23 mouse cellular contexts compared by ENCODE assay signal in genomic region chr3:81885566-81885965, GRCm38 (mm10). TPM values are rescaled to one million over a fixed set of nuclear protein-coding genes. Genes with fewer than 3 reads are reported as not detected.
DNase-seq lines count a peak whose midpoint lies in the region; ATAC-seq lines count a peak whose summit lies in the region.
"Had no signal": no experiment of that assay in that cellular context is flagged by ENCODE, and none has a peak within 500 bp of the region (broad histone marks: within the 10 kb centered on the region; RNA-seq: fewer than 3 reads in every experiment).

No protein-coding gene starts in this region.

- H3K9ac ChIP-seq in embryonic facial prominence, embryonic 14.5 days (ENCODE audit: low read depth, low read length) = no peak overlapping the region
- H3K9ac ChIP-seq: embryonic facial prominence, embryonic 12.5 days; embryonic facial prominence, embryonic 15.5 days; forebrain, embryonic 13.5 days; forebrain, embryonic 15.5 days; forebrain, postnatal 0 days had no signal

- no peaks in the 10 kb centered on the region for H3K27me3 ChIP-seq in embryonic facial prominence, embryonic 14.5 days (replicated peaks; ENCODE audit: control insufficient read depth, insufficient read depth, low read length)
- no peaks in the 10 kb centered on the region for H3K27me3 ChIP-seq in embryonic facial prominence, embryonic 10.5 days (replicated peaks; ENCODE audit: low read depth, poor library complexity, severe bottlenecking)
- H3K27me3 ChIP-seq: CH12.LX; embryonic facial prominence, embryonic 12.5 days; embryonic facial prominence, embryonic 15.5 days; forebrain, embryonic 13.5 days; forebrain, embryonic 15.5 days had no signal

- DNase-seq in embryonic facial prominence, embryonic 14.5 days (ENCODE audit: low spot score) = peak; percentile 45
- DNase-seq in embryonic facial prominence, embryonic 10.5 days (ENCODE audit: low spot score) = no peak
- DNase-seq in 3T3-L1 (ENCODE audit: low read depth, low spot score) (peak; percentile 92), NIH3T3 (ENCODE audit: low read depth) (peak; percentile 61), adipocyte (ENCODE audit: low spot score) (no peak)
- no peak for DNase-seq in embryo, embryonic 10.5 days (ENCODE audit: low spot score)
- DNase-seq: adrenal gland, adult 8-10 months; adrenal gland, postnatal 14 days; adrenal gland, postnatal 36 days; cerebellum, adult 11-12 months; cerebellum, adult 2 months; cerebellum, adult 9-10 months; cerebellum, postnatal 10 days; cerebellum, postnatal 25 days; embryo, embryonic 11 days; forebrain, postnatal 0 days had no signal

- WGBS in embryonic facial prominence, embryonic 14.5 days = 60% methylated on average over 2 of the region's 2 CpGs
- WGBS in embryonic facial prominence, embryonic 10.5 days = 91% methylated on average over 2 of the region's 2 CpGs

- H3K4me3 ChIP-seq in embryonic facial prominence, embryonic 14.5 days (ENCODE audit: low read depth, low read length) = no peak overlapping the region
- no peak overlapping the region for H3K4me3 ChIP-seq in embryonic facial prominence, embryonic 10.5 days
- H3K4me3 ChIP-seq: embryonic facial prominence, embryonic 12.5 days; embryonic facial prominence, embryonic 15.5 days; forebrain, embryonic 13.5 days; forebrain, embryonic 15.5 days had no signal

- H3K27ac ChIP-seq in embryonic facial prominence, embryonic 14.5 days (replicated peaks; ENCODE audit: low read depth, low read length) = no peak overlapping the region
- H3K27ac ChIP-seq in embryonic facial prominence, embryonic 10.5 days (replicated peaks) = no peak overlapping the region
- H3K27ac ChIP-seq: embryonic facial prominence, embryonic 12.5 days; embryonic facial prominence, embryonic 15.5 days; forebrain, embryonic 13.5 days; forebrain, embryonic 15.5 days had no signal

- no peaks in the 10 kb centered on the region for H3K36me3 ChIP-seq in embryonic facial prominence, embryonic 14.5 days (ENCODE audit: control insufficient read depth, insufficient read depth, low read length)
- H3K36me3 ChIP-seq in embryonic facial prominence, embryonic 10.5 days (replicated peaks) = no peaks in the 10 kb centered on the region
- H3K36me3 ChIP-seq: embryonic facial prominence, embryonic 12.5 days; embryonic facial prominence, embryonic 15.5 days; forebrain, embryonic 15.5 days; G1E had no signal

- H3K9me3 ChIP-seq in embryonic facial prominence, embryonic 14.5 days (ENCODE audit: control insufficient read depth, low read length) = peaks cover 3% of the 10 kb centered on the region; the same call in 1 of the 2 replicates
- H3K9me3 ChIP-seq in embryonic facial prominence, embryonic 10.5 days = no peaks in the 10 kb centered on the region
- H3K9me3 ChIP-seq: embryonic facial prominence, embryonic 12.5 days; embryonic facial prominence, embryonic 15.5 days; forebrain, embryonic 13.5 days; forebrain, embryonic 15.5 days; G1E had no signal

- H3K4me1 ChIP-seq in embryonic facial prominence, embryonic 14.5 days (ENCODE audit: control insufficient read depth, insufficient read depth, low read length) = no peaks in the 10 kb centered on the region
- H3K4me1 ChIP-seq in embryonic facial prominence, embryonic 10.5 days = no peaks in the 10 kb centered on the region
- H3K4me1 ChIP-seq: embryonic facial prominence, embryonic 12.5 days; embryonic facial prominence, embryonic 15.5 days; forebrain, embryonic 13.5 days had no signal

- H3K4me2 ChIP-seq in embryonic facial prominence, embryonic 14.5 days (ENCODE audit: low read depth, low read length) = no peak overlapping the region
- H3K4me2 ChIP-seq: embryonic facial prominence, embryonic 12.5 days; embryonic facial prominence, embryonic 15.5 days; forebrain, embryonic 13.5 days; forebrain, embryonic 15.5 days had no signal

- ATAC-seq in embryonic facial prominence, embryonic 14.5 days (ENCODE audit: low read depth) = no peak
- ATAC-seq: CD4-positive, CD25-positive, alpha-beta regulatory T cell, adult 4 months; forebrain, embryonic 13.5 days; forebrain, embryonic 15.5 days; forebrain, postnatal 0 days had no signal

RNA-seq across cellular contexts. Expression of gene Ctso, which starts 46.8 kb away (rescaled TPM):
- polyA plus RNA-seq in embryonic facial prominence, embryonic 14.5 days (2014; fragmentation: Nextera tagmentation; extraction: Ambion mirVana) = 12.7 and 13.3 TPM in 2 replicates
- polyA plus RNA-seq in embryonic facial prominence, embryonic 10.5 days (2016; fragmentation: Nextera tagmentation; extraction: Ambion mirVana) = 3.2 and 5.3 TPM in 2 replicates

Comparison
In these comparisons a context has a peak if more than half of its experiments do, and no peak if none do; other contexts are left out.
1. DNase-seq: peak in embryonic facial prominence, embryonic 14.5 days (single experiment), 3T3-L1 (single experiment) and NIH3T3 (single experiment); none in embryonic facial prominence, embryonic 10.5 days (single experiment), embryo, embryonic 10.5 days (single experiment) and adipocyte (single experiment).